Mouse (Mus musculus): ENCODE results near the gene Tulp4. TPM values are rescaled to one million over a fixed set of nuclear protein-coding genes. Genes with fewer than 3 reads are reported as not detected.

Tulp4 gene
- total RNA-seq (2021) = 100 to 1,000 TPM; 431 to 468 TPM

DNA sequence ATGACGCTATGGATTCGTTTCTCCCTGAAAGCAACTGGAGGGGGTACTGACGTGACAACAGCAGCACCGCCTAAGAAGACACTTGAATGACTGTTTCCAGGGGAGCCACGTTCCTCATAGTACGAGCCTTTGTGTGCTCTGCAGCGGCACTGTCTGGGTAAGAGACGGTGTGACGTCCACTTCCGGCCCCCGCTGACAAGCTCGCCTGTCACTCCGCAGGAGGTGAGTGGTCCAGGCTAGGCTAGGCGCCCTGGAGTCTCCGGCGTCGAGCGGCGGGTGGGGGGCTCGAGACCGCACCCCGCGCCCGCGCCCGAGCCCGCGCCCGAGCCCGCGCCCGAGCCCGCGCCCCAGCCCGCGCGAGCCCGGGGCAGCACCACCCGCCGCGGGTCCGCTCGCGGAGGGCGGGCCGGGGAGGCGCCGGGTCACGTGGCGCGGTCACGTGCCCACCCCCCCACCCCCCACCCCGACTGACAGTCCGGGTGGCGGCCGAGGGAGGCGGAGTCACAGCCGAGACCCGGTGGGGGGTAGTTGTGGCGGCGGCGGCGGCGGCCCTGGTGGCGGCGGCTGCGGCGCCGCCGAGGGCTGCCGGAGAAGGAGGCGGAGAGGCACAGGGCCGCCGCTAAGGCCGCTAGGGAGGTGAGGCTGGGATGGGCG is at the start of gene Tulp4:
TSS of gene Tulp4 (plus strand) at position 77 of the 654 bp plus-strand sequence.
- intact Hi-C loops (cut with DNase I) = no loop called here
- peak; percentile 87 for DNase-seq

DNA sequence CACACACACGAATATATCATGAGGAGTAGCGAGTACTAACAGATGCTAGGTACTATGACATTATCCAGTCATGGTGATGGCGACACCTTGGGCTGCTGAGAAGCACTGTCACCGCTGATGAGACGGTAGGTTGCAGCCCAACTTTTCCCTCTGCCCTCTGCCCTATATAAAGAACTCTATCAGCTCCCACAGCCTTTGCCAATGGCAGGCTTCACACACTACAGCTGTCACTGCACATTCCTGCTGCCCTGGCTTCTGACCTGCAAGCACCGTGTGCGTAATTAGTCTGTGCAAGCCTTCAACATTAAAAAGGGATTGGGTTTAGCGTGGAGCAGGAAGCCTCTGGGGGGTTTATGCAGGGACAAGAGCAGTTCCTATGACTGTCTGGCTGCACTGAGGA is 43.4 kb upstream of the Tulp4 start:
- DNase-seq = no peak
- intact Hi-C loops (cut with DNase I) = no loop called here

DNA sequence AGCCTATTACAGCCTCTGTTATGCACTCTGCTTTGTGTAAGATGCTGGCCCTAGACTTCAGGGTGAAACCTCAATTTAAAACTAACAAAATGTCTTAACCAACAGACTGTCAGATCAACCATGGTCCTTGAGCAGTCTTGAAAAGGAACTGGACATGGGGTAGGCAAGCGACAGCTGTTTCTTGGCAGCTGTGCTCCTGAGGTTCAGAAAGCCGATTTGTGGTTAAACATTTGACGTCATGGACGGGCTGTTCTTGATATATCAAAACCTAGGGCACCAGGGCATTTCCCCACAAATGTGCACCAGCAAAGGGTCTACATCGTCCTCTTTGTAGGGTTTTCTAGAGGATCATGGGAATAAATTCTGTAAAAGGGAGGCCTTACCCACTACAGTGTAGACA is 42.7 kb upstream of the Tulp4 start:
- intact Hi-C loops (cut with DNase I) = no loop called here
- DNase-seq = no peak

DNA sequence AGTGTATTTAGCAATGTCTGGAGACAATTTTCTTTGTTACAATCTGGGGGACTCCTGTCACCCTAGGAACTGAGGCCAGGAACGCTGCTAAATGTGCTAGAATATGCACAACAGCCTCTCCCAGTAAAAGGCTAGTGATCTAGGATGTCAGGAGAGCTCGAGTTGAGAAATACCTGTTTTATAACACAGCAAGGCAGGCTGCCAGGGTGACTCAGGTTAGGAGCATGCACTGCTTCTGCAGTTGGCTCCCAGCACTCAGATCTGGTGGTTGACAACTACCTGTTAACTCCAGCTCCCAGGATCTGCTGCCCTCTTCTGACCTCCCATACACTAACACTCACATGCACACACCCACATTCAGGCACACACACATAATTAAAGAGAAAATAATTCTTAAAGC is 40.2 kb upstream of the Tulp4 start:
- intact Hi-C loops (cut with DNase I) = no loop called here
- DNase-seq = no peak

DNA sequence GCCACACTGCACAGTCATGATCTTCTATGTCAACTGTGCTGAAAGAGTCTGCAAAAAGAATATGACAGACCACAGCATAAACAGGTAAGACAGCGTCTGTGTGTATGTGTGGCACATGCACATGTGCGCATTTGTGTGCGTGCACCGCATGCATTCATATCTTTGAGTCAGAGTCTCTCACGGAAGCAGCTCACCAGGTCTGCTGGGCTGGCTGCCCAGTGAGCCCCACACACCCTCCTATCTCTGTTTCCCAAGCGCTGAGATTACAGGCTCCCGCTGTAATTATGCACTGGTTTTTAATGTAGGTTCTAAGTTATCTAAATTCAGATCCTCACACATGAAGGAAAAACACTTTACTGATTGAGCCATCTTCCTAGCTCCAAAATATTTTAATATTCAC is 38.6 kb upstream of the Tulp4 start:
- no peak for DNase-seq
- intact Hi-C loops (cut with DNase I) = no loop called here

DNA sequence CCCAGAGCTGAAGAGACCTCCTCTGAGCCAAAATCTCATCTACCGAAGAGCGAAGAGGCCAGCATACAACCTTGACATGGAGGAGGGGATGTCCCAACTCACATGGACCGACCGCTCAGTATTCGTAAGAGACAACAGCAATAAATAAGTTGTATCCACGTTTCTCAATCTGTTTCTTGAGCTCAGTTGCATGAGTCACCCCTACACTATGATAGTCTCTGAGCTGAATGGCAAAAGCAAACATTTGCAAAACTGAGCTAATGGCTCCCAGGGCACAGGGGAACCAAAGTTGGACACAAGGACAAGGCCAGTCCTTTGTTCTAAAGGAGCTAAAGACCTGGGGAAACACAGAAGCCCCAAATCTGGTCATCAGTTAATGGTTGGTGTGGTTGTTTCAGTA is 36.4 kb upstream of the Tulp4 start:
- intact Hi-C loops (cut with DNase I) = no loop called here
- DNase-seq = no peak

DNA sequence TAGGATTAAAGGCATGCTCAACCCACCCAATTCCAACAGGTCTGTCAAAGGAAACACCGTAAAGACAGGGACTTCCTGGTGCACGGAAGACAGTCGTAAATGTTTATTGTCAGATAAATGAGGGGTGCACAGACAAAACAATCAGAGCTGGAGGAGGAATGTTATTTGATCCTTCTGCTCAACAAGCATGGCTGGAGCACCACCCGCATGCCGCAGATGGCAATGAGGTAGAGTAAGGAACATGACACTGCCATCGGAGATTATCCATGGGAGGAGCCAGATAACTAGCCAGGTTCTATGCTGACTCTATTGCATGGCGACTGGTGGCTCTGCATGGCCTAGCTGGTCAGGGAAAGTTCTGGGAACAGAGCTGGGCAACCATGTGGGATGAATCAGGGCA is 32.8 kb upstream of the Tulp4 start:
- intact Hi-C loops (cut with DNase I) = no loop called here
- DNase-seq = no peak

DNA sequence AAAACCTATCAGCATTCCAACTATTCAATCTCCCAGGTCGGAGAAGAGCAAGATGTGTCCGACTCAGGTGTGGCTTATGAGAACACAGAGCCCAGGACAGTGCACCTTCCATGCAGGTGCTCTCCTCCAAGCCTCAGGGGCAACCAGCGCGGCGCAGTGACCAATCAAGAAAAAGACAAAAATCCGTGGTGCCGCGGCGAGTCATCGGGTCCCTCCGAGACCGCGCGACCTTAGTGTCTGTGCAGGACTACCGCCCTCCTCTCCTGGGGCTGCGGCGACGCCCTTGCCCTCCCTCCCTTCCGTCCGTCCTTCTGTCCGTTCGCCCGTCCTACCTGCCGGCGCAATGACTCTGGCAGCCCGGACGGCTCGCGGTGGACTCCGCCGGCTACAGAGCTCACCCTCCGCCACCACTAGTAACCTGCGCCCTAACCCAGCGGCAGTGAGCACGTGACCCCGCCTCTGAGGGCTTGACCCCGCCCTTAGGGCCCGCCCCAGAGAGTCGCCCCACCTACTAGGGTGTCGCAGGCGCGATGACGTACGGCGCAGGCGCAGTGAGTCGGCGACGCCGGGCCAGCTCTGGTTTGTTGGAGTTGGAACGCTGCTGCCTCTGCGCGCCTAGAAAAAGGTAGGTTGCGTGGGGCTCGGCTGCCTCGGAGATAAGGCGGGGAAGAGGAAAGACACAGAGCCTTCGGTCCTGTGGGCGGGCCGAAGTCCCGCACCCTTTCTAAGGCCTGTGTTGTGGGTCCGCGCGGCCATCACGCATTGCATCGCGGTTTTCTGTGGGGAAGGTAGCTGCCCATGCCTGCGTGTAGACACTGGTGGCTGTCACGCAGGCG is 26.7 kb upstream of the Tulp4 start, which contains the start of the genes Serac1 and Gtf2h5:
TSS of gene Serac1 (minus strand) at position 455 of the 836 bp plus-strand sequence.
TSS of gene Gtf2h5 (plus strand) at position 500 of the 836 bp plus-strand sequence.
- peak; percentile 99 for DNase-seq
- intact Hi-C loops (cut with DNase I) = no loop called here

DNA sequence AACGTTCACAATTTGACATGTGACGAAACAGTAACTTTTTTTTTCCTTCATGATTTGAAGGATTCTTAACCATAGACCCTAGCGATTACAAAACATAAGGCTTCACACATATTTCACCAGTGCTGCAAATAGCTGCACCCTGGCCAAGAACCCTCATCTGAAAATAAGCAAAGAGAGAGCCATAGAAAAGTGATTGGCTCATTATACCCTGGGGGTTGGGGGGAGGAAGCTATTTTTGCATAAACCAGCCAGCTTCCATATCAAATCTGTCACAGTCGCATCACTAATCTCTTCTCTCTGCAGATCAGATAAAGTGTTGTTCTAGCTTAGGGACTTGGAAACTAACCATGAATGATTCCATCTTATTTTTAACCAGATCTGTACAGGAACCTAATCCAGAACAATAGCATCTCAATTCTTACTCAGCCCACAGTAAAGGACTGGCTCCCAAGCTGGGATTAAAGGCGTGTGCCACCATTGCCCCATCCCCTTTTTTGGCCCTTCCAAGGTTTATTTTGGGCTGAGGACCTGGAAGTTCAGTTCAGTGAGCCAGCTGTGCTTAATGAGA is 22.8 kb upstream of the Tulp4 start:
- intact Hi-C loops (cut with DNase I) = no loop called here
- DNase-seq = no peak

DNA sequence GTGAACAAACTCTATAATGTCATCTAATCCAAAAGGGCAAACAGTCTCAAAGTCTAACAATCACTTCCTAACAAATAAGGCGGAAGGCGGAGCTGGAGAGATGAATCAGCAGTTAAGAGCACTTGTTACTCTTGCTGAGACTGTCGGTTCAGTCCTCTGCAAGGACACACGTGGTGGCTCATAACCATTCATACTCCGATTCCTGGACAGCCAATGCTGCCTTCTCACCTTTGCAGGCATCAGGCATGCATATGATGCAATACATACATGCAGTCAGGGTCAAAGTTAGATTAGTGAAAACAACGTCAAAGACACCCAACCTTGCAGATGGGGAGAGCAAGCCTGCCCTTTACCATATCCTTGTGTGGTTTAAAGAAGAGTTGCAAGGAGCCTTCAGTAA is 14.6 kb upstream of the Tulp4 start:
- intact Hi-C loops (cut with DNase I) = no loop called here
- no peak for DNase-seq

DNA sequence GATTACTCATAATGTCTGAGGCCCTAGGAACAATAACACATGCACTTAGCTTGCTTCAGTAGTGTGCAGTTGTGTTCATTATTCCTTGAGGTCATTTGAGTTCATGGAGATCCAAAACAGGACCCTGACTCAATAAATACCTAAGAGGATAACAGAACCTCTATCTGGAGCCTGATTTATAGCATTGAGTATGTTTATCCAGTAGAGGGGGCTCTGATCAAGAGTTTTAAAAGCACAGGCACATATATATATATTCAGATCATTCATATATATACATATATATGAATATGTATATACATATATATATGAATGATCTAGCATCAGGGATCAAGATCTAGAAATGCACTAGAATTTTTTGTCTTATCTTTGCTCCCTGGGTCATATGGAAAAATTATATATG is 10.7 kb upstream of the Tulp4 start:
- intact Hi-C loops (cut with DNase I) = no loop called here
- DNase-seq = no peak

DNA sequence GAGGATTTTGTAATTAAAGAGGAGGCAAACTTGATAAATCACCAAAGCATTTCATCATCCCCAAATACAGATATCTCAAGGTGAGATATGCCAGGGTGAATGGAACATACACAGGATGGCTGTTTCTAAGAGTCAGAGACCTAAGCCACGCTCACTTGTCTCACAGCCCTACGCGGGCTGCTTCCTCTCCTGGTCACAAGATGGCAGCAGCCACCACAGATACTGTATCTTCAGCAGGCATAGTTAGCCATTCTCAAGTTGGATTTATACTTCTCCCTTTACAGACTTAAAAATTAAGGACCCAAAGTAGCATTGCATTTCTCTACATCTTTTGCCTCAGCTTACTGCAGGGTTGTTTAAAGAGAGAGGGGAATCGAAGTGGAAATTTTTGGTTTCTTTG is 8.4 kb upstream of the Tulp4 start:
- intact Hi-C loops (cut with DNase I) = no loop called here

DNA sequence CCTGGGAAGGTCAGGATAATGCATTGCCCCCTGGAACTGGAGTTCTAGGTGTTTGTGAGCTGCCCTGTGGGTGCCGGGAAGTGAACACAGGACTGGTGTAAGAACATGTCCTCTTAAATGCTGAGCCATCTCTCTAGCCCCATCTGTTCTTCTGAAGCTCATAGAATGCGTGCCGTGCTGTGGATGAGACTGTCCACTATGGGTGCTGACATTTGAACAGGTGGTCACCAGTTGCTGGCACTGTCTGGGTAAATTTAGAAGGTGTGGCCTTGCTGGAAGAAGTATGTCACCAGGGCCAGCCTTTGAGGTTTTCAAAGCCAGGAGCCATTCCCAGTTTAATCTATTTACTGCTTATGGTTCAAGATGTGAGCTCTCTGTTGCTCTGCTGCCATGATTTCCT is 4.0 kb upstream of the Tulp4 start:
- intact Hi-C loops (cut with DNase I) = no loop called here

More for the DNA sequence above, 8.4 kb upstream of the Tulp4 start:
- DNase-seq = peak; percentile 59

DNA sequence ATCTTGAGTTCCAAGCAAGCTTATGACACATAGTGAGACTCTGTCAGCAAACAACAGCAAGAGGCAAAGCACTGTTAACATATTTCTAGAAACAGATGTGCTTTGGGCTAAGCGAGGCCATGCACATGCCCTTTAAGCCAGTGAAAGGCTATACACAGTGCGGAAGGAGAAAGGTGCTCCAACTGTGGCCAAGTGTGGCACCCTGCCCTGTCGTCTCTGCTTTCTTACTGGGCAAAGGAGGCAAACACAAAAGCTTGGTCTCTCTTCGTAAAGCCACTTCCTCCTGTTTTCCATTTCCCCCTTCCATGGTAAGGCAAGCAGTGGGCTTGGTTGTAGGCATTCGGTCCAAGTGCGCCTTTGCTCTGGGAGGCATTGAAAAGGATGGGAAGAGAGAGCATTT is 2.7 kb upstream of the Tulp4 start:
- DNase-seq = no peak
- intact Hi-C loops (cut with DNase I) = no loop called here

More for the DNA sequence above, 4.0 kb upstream of the Tulp4 start:
- no peak for DNase-seq

DNA sequence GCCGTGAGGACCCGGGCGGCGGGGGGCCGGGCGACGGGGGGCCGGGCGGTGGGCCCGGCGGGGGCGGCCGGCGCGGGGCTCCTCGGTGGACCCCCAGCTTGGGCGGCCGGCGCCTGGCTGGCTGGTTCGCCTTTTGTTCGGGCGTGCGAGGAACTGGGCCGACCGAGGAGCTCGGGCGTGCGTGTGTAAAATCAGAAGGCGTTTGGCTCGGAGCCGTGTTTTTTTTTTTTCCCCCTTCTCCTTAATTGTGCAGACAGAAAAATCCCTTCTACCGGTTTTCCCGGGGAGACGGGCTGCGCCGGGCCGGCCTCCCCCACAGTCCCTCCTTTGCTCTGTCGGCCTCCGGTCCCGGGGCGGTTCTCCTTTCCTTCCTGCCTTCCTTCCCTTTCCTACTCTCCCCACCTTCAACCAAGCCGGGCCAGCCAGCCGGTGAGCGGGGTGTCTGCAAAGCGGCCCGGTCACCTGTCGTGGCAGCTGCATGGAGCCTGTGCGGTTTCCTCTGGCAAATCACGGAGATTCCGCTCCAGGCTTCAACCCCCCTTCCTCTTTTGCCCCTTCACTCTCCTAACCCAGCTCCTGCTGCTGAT is 871 bp downstream of the Tulp4 start:
- peak; percentile 50 for DNase-seq
- intact Hi-C loops (cut with DNase I) = no loop called here

DNA sequence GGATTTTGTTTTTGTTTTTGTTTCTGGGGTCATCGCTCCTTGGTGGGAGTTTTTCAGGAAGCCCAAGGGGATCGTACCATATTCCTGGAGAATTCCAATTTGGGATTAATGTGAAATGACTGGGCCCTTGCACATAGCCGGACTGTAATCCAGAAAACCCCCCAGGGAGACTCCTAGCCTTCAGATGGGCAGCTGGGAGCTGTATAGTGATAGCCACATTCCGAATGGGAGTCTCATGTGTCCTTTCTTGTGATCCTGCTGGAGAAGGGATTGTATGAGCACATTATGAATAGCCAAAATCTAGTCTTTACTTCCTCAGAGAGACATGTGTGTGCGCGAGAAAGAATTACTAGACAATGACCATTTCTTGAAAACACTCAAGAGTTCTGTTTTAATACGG is 1.9 kb downstream of the Tulp4 start:
- intact Hi-C loops (cut with DNase I) = no loop called here
- DNase-seq = no peak

DNA sequence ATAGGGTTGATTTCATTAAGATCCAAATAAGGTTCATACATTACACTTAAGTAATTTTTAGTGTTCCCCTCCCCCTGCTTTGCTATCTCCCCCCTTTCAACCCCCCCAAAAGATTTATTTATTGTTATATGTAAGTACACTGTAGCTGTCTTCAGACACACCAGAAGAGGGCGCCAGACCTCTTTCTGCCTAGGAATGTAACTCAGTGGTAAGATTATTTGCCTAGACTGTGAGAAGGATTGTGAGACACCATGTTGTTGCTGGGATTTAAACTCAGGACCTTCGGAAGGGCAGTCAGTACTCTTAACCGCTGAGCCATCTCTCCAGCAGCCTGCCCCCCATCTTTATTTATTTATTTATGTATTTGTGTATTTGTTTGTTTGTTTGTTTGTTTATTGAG is 4.7 kb downstream of the Tulp4 start:
- intact Hi-C loops (cut with DNase I) = loop anchor here (10.0 kb wide), 1 partner anchor 64 kb away; no protein-coding TSS in a partner anchor
- no peak for DNase-seq

DNA sequence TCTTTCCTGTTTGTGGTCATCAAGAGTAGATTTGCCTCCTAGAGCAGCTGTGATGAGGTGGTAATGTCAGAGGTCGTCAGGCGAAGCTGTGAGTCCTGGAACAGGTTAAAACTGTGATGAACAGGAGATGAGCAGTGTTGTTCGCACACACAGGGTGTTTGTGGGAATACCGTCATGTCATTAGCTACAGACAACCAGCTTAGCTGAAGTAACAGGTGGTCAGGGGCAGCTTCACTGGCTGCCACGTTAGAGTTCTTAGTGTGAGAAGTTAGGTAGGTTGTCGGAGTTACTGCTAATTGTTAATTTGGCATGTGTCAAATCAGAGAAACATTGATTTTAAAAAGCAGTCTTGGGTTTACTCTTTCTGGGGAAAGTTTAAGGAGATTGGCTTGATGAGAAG is 7.4 kb downstream of the Tulp4 start:
- DNase-seq = no peak
- intact Hi-C loops (cut with DNase I) = loop anchor here (10.0 kb wide), 1 partner anchor 61 kb away; no protein-coding TSS in a partner anchor

DNA sequence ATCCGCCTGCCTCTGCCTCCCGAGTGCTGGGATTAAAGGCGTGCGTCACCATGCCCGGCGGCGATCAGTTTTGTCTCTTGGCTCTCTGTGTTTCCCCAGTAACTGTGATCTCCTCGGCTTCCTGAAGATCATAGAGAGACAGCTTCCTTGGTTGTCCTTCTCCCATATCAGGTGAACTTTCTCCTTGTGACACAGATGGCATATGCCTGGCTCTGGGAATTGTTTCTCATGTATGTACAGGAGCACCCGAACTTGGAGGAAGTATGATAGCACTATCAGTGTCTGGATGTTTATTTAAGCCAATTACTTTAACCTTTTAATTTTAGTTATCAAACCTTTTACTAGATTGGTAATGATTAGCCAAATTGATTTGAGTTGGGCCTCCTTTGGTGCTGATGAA is 8.8 kb downstream of the Tulp4 start:
- intact Hi-C loops (cut with DNase I) = loop anchor here (10.0 kb wide), 1 partner anchor 60 kb away; no protein-coding TSS in a partner anchor
- DNase-seq = no peak

DNA sequence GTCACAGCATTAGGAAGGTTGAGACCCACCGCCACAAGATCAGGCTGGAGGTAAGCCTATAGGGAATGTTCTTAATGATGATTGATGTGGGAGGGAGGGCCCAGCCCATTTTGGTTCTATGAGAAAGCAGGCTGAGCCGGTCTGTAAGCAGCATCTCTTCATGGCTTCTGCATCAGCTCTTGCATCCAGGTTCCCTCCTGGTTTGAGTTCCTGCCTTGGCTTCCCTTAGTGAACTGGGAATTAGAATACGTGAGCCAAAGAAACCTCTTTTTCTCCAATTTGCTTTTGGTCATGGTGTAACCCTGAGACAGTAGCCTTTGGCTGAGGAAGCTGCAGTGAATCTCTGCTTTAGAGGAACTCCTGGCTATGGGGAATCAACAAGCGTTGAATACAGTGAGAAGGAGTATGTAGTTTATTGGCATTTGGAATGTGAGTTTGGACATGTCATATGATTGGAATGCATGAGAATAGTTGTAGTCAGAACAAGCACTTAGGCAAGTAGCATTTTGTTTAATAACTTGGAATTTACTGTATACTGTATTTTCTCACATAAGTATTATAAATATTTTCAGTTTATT is 11.0 kb downstream of the Tulp4 start:
- intact Hi-C loops (cut with DNase I) = loop anchor here (10.0 kb wide), 1 partner anchor 58 kb away; no protein-coding TSS in a partner anchor
- no peak for DNase-seq

DNA sequence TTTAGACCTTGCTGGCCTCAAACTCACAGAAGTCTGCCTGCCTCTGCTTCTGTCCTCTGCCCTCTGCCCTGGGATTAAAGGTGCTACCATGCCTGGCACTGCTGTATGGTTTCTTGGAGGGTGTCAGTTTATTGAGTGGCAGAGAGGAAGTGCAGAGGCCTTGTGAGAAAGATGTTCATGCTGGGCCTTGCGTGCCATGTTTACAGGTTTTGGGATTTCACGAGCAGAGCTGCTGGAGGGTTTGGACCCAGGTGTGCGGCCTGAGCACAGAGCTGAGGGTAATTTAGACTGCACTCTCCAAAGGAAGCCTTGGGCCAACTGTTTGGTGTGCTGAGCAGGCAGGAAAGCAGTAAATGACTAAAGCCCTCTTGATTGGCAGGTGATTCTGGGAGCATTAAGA is 11.7 kb downstream of the Tulp4 start:
- intact Hi-C loops (cut with DNase I) = loop anchor here (10.0 kb wide), 1 partner anchor 57 kb away; no protein-coding TSS in a partner anchor
- no peak for DNase-seq

All from left cerebral cortex, postnatal 4 days (tissue).